Mouse (Mus musculus): Measurements from ENCODE around the gene Ercc1. TPM values are rescaled to one million over a fixed set of nuclear protein-coding genes. Genes with fewer than 3 reads are reported as not detected.
A peak's percentile ranks its signal among the peaks of the same experiment; 100 is the strongest.

Ercc1 gene
- total RNA-seq, 2 experiments from 2014 or later: 35.6 to 41.8 TPM

DNA sequence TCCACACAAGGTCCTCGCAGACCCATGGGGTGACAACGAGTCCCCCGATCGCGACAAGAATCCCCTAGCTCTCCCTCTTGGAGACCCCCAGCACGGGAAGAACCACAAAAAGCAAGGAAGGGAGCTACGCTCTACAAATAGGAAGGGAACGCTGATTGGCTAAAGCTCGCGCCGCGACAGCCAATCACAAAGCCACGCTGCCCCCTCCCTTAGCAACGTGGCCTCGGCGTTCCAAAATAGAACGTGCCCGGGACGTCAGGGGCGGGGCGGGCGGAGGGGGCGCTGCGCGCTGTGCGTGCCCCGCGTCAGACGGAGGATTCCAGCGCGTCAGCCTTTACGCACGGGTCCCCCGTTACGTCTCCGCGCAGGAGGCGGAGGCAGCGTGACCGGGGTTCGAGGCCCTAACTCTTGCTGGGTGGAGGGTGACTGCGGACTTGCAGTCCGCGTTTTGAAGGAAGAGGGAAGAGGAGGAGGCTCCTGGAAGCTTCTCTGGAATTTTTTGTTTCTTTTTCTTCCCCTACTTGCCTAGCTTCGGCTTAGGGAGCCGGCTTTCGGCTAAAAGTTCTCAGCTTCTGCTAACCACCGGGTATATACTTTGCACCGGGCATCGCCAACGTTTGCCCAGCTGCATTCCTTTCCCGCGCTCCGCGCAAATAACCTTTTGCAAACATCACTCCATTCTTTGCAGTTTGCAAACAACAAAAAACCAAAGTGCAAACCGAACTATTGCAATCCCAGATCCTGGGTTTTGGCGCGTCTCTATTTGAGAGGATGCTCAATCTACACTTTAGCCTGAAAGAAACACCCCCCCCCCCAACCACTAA, 35.9 kb upstream of the Ercc1 start:
- DNase-seq (ENCODE audit: low spot score in 2 of 2): peak; percentile 96 to 97
- intact Hi-C loops (cut with DNase I): no loop called here

DNA sequence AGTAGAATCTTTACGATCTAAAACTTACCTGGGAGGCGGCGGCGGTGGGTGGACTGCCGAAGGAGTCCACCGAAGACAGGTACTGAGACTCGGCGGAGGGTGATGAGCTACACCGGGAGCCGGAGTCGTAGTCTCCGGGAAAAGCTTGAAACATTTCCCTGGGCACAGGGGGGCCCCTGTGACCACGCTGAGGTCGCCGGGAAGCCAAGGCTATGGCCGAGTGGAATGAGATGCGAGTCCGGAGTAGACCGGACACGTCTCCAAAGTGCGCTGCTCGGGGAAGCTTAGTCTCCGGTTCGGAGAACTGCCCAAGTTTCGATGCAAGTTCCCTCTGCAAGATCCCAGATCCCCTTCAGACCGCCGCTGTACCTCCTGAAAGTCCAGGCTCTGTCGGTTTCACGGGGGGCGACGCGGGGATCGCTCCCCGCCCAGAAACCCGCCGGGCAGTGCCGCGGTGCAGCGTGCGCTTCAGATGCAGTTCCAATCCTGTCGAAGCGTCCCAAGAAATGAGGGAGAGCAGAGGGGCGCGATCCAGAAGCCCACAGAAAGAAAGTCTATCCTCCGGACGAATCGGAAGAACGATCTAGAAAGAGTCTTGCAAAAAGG, 35.2 kb upstream of the Ercc1 start:
- intact Hi-C loops (cut with DNase I): no loop called here
- no peak for DNase-seq (ENCODE audit: low spot score in 2 of 2)

DNA sequence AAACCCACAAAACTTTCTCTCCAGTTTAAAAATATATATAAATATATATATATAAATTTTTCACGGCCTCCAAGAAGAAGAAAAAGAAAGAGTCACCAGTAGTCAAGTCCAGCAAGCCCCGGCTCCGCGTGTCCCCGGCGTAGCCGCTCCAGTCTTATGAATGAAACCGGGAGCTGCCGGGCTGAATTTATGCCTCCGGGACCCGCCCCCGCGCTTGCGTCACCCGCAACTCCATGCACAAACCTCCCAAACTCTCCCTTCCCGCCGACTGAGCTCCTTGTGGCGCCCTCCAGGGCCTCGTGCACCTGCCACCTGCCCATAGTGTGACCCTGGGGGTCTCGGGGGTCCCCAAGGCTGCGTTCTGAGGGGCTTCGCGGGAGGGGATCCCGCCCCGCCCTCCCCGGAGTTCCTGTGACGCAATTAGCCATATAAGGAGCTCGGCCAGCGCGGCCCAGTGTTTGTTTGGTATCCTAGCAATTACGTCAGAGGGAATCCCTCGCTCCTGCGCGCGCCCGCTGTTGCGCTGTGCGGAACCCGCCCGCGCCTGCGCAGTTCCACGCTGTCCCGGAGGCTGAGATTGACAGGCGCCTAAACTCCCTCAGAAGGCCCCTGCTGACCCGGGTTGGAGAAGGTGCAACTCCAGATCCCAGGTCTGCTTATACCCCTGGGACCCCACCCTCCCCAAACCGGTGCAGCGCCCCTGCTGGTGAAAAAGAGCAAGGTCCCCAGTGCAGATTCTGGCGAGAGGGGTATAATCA, 34.5 kb upstream of the Ercc1 start, which contains the start of gene Fosb:
Gene Fosb, minus strand, starts transcription at position 168 of the 758 bp plus-strand sequence.
- intact Hi-C loops (cut with DNase I): no loop called here
- peak; percentile 94 to 97 for DNase-seq (ENCODE audit: low spot score in 2 of 2)

DNA sequence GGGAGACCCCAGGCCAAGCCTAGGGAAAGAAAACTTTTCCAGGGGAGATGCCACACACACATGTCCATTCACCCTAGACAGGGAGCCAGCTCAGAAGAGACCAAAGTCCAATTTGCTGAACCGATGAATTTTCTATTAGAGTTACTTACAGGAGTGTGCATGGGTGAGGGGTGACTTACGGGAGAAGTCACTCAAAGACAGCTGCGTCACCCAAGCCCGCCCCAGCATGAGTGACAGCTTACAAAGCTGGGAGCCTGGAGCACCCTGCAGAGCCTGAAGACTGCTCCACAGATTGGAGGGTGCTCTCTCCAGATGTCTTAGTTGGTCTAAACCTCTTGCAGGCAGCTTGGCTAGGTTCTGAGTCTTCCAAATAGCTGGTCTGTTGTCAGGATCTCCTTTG, 32.6 kb upstream of the Ercc1 start:
- DNase-seq (ENCODE audit: low spot score in 2 of 2): no peak
- intact Hi-C loops (cut with DNase I): no loop called here

DNA sequence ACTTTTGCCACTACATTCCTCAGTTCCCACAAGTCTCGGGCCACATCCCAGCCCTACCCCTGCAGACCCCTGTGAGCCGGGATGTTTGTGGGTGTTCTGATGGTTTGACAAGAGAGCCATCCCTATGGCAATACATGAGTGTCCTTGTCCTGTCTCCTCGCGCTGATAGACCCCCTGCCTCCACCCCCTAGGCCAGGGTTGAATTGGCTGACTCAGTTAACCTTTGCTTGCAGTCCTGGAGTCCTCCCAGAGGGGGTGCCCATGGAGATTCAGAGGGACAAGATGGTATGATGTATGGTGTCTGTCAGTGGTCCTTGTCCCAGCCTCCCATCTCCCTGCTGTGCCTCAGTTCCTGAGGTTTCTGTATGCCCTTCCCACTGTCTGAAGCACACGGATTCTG, 30.5 kb upstream of the Ercc1 start:
- DNase-seq (ENCODE audit: low spot score in 2 of 2): no peak
- intact Hi-C loops (cut with DNase I): no loop called here

DNA sequence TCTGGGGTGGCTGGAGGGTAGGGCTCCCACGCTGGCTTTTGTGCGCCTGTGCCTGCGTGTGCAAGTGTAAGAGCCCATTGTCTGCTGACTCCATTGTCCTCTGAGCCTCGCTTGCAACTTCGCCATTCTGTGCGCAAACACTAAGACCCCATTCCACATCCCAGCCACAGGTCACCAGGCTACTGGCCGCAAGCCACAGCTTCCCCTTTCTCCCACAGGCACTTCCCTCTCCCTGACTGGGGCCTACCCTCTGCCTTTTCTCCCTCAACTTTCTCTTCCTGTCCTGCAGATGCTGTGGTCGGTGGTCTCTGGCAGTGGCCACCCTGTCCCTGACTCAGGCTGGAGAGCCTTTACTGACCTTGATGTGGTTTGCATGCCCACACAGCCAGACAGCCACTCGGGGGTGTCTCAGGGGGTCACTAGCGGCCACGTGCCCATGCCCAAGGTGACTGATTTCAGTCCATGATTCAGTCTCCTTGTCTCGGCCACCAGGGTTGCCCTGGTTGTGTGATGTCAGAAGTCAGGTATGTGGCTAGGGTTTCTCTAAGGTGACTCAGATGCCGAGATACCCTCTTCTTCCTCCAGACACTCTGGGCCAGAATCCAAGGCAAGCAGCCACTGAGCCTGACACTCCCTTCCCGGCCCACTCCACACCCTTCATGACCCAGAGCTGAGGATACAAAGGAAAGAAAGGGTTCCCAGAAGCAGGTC, 28.0 kb upstream of the Ercc1 start:
- intact Hi-C loops (cut with DNase I): no loop called here

DNA sequence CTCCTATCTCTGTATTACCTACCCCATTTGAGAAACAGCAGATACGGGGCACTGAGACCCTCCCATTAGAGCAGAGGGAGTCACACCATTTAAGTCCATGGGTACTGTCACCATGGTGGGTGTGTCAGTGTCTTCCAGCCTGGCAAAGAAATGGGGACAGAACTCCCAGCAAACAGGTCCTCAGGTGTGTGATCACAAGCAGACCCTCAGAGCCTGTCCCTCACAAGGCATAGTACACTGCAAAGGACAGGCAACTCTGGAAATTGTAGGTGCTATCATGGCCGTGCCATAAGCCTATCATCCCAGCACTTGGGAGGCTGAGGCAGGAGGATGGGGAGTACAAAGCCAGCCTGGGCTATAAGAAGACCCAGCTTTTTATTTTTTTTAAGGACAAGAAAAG, 26.4 kb upstream of the Ercc1 start:
- DNase-seq (ENCODE audit: low spot score in 2 of 2): no peak
- intact Hi-C loops (cut with DNase I): no loop called here

More for the DNA sequence above, 28.0 kb upstream of the Ercc1 start:
- DNase-seq (ENCODE audit: low spot score in 2 of 2): no peak

DNA sequence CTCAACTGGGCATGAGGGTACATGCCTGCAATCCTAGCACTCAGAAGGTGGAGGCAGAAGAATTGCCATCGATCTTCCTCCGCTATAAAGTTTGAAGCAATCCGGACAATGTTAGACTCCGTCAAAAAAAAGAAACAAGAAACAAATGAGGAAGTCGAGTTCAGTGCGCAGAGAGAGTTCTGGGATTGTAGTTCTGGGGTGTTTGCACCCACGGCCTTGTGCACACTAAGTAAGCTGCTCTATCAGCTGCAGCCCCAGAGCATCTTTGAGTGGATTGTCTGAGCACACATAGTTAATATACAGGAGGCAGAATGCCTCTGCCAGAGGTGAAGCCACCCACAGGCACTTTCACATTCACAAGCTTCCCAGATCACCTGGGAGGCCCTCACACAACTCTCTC, 25.9 kb upstream of the Ercc1 start:
- intact Hi-C loops (cut with DNase I): no loop called here
- no peak for DNase-seq (ENCODE audit: low spot score in 2 of 2)

DNA sequence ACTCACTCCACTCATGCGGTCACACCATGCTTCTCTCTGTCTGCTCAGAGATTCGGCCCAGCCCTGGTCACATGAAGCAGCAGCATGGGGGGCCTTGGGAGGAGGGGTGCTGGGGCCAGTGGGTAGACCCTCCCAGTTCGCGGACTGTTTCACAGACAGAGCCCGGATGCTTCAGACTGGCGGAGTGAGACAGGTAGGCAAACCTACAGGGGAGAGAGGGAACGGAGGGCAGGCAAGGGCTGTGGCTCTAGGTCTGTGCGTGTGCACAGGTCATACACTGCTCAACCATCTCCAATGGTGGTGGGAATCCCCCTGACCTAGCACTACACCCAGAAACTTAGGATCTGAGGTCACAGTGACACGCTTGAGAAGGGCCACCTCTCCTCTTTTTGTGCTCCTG, 25.1 kb upstream of the Ercc1 start:
- intact Hi-C loops (cut with DNase I): no loop called here
- no peak for DNase-seq (ENCODE audit: low spot score in 2 of 2)

DNA sequence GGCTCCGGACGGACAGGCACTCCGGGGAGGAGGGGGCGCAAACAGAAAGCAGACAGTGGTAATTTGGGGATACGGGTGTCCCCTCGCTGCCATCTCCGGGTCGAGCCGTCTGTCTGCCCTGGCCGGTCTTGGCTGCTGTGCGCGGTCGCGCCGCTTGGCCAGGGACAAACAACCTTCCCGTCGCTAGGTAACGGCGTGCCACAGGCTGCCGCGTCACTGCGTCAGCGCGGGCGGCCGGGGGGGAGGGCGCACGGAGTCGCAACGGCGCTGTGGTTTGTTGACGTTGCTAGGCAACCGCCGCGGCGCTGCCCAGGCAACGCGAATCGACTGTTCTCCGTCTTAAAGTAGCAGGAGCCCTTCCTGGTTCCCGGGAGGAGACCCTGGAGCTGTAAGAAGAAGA, 24.7 kb upstream of the Ercc1 start:
- peak; percentile 92 to 94 for DNase-seq (ENCODE audit: low spot score in 2 of 2)
- intact Hi-C loops (cut with DNase I): no loop called here

DNA sequence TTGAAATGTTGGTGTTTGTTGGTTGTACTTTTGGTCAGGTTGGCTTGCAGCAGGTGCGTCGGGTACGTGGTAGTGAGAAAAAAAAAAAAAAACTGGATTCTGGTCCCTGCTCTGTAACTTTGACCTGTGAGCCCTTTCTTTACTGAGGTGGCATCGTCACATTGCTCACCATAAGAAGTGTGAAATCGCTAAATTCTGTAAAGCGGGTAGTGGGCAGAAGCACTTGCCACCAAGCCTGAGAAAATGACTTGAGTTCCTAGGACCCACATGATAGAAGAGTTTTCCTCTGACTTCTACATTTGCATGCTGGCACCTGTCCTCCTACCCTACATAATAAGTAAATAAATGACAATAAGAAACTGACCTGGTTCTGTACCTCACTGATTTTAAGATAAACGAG, 23.9 kb upstream of the Ercc1 start:
- intact Hi-C loops (cut with DNase I): no loop called here
- no peak for DNase-seq (ENCODE audit: low spot score in 2 of 2)

DNA sequence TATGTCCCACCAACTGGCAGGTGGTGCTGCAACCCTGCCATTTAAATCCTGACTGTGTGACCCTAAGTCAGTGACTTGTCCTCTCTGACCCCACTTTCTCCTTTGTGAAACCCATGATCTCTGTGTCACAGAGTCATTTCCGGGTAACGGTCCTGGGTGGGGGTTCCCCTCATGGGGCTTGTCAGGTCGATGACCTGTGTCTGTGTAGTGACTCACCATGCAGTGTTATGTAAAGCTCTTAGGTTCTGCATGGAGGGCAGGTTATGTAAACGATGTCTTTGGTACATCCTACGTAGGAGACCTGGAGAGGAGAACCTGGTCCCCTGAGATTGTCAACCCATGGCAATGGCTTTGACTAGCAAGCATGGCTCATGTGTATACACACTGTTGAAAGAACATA, 23.1 kb upstream of the Ercc1 start:
- intact Hi-C loops (cut with DNase I): no loop called here
- no peak for DNase-seq (ENCODE audit: low spot score in 2 of 2)

DNA sequence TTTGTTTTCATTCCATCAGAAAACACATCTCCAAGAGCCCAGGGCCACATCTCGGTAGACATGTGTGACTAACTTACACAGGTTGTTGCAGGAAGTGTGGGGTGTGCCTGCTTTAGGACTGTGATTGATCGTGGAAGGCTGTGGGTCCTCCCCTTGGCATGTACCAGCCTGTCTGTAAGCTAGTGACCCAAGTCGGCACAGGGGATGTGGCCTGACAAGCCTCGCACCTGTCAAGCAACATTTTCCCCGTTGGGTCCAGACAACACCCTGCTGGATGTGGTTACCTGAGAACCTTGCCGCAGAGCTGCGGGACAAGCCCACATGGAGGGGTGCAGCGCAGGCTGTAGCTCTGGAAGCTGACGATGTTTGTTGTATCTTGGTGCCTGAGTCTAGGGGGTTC, 22.1 kb upstream of the Ercc1 start:
- intact Hi-C loops (cut with DNase I): no loop called here
- DNase-seq (ENCODE audit: low spot score in 2 of 2): no peak

DNA sequence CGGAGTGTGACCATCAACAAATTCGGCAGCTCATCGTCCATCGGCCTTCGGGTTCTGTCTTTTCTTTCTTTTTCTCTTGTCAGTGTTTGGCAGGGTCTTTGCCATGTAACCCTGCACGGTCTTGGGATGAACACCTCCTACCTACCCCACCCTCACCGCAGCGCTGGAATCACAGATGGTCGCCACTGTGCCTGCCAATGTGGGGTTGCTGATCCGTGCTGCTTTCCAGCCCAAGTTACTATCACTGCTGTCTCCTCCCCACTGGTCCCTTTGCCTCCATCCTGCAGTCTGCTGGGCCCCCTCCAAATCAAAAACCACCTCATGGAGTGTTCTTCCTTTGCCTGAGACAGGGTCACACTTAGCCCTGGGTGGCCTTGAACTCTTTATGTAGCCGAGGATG, 20.4 kb upstream of the Ercc1 start:
- no peak for DNase-seq (ENCODE audit: low spot score in 2 of 2)
- intact Hi-C loops (cut with DNase I): no loop called here

DNA sequence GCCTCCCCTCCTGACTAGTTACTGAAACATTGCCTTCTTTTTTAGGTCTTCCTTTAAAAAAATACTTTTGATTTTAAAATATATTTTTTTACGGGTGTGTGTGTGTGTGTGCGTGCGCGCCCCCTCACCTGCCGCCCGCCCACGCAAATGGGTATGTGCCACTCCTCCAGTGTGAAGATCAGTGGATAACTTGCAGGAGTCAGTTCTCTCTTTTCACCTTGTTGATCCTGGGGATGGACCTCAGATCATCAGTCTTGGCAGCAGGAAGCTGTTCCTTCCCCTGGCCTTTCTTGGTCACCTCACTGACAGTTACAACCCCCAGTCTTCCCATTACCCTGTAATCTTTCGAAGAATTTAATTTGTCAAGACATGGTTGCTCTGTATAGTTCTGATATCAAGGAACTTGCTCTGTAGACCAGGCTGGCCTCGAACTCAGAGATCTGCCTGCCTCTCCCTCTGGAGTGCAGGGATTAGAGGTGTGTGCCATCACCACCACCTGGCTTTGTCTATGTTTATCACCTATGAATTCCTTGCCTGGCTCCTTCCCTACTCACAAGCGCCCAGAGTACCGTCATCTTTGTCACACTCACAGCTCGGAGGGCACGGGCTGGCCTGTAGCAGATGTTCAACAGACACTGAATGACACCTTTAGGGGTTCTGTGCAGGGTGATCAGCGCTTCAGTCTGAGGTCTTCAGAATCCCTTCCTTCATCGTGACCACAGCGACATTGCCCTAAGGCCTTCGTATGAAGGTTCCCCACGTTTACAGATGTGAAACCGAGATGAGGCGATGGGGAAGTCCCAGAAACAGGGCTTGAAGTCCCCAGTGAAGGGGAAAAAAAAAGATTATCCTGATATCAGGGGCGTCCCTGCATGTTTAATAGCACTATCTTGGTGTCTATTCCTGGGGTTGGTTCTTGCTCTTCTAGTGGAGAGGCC, 19.0 kb upstream of the Ercc1 start:
- no peak for DNase-seq (ENCODE audit: low spot score in 2 of 2)
- intact Hi-C loops (cut with DNase I): no loop called here

DNA sequence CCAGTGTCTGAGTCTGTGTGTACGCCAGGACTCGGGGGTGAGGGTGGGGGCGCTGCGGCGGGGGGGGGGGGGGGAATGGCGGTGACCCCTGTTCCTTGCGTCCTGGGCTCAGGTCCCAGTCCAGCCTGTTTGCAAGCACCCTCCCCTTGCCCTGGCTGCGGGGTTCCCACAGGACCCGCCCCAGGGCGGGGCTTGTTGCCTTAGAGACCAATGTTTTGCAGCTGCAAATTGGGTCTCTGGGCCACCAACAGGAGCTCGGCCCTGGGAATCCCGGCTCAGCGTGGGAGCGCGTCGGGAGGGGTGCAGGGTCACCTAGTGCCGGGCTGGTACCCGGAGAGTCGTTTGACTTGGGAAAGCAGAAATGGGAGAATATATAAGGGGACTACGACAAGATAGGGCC, 18.2 kb upstream of the Ercc1 start:
- intact Hi-C loops (cut with DNase I): no loop called here
- peak; percentile 68 for DNase-seq (ENCODE audit: low spot score in 2 of 2)

DNA sequence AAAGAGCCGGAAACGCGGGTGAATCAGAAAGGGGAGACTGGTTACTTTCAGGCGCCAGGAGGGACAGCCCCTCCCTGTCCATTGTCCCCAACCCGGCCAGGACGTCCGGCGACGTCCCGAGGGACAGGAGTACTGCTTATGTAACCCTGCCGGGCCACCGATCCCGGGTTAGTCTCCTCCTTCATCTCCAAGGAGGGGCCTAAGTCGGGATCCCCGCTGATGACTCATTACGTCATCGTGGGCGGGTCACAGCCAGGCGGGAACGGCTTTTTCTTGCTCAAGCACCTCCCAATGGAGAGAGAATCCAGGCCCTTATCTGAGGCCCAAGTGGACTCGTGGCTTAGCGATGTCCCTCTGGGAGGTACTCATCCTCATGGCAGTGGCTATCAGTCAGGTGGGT, 17.4 kb upstream of the Ercc1 start:
- DNase-seq (ENCODE audit: low spot score in 2 of 2): peak; percentile 83 to 86
- intact Hi-C loops (cut with DNase I): no loop called here

DNA sequence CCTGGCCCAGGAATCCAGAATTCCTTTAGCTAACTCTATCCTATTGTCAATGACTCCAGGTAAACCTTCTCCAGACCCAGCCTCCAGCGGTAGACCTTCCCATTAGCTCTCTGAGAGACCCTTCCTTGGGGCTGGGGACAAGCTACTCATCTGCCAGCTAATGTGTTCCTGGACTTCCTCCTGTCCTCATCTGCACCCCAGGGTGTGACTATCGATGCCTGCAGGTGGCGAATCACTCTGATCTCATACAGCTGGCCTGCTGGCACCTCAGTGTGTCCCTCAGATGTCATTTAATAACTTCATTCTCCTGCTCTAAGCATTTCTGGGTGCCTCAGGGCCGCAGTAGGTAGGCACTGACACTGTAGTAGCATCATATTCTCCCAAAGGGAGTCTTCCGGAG, 16.8 kb upstream of the Ercc1 start:
- intact Hi-C loops (cut with DNase I): no loop called here

DNA sequence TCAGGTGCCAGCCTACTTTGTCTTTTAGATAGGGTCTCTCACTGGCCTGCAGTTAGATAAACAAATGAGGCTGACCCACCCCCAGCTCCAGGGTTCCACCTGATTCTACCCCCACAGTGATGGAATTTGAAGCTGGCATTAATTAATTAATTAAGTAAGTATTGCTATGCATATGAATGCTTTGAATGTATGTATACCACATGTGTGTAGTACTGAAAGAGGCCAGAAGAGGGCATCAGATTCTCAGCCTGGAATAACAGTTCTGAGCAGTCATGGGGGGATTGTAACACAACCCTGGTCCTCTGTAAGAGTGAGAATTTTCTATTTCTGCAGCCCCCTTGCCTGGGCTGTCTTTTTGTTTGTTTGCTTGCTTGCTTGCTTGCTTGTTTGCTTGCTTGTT, 16.2 kb upstream of the Ercc1 start:
- intact Hi-C loops (cut with DNase I): no loop called here
- DNase-seq (ENCODE audit: low spot score in 2 of 2): no peak

More for the DNA sequence above, 16.8 kb upstream of the Ercc1 start:
- no peak for DNase-seq (ENCODE audit: low spot score in 2 of 2)
